Mouse (Mus musculus): ENCODE results near the gene B4galnt2. TPM values are rescaled to one million over a fixed set of nuclear protein-coding genes. Genes with fewer than 3 reads are reported as not detected.
A peak's percentile ranks its signal among the peaks of the same experiment; 100 is the strongest.

The B4galnt2 gene
- total RNA-seq, 4 experiments from 2014 or later, result not detected

GRCm38 (mm10) chr11:95840694-95841497 lies 73.8 kb downstream of the B4galnt2 start:
- DNase-seq (ENCODE audit: low spot score in 2 of 2), result no peak

DNA sequence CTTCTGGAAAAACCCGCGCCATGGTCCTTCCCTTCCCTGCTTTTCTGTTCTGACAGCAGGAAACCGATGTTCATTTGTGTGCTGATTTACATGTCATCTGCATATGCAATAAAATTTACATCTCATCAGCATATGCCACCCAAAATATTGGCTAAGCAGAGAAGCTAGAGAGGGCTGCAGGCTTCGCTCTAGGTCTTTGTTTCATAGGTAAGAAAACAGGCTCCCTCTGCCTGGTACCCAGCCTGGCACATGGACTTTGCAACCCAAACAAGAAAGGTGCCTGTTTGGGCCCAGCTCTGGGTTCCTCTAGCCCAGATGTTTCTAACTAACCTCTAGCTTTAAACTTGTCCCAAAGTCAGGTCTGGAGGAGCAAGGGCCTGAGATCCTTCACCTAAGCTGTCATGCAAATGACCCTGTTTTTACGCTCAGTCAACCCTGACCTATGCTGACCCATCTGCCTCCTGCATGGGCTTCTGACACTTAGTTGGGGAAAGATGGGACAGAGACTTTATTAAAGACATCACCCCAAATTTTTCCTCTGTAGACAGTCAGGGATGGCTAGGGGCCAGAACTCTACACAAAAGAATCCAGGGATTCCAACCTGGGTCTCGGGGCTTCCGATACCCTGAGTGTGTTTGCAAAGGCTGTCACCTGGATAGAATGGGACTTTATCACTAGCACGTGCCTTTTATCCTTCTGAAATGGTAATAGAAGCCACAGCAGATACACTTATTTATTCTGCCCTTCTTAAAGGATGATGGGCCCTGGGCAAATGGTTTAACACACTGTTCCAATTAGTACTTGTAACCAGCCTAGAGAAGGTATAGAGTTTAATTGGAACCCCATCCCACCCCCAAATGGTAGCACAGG lies 75.5 kb downstream of the B4galnt2 start:
- no peak for DNase-seq (ENCODE audit: low spot score in 2 of 2)

- no peak for DNase-seq (ENCODE audit: low spot score in 2 of 2)
Measured at GRCm38 (mm10) chr11:95838598-95838997, 76.1 kb downstream of the B4galnt2 start.

GRCm38 (mm10) chr11:95837059-95837458 lies 77.6 kb downstream of the B4galnt2 start, which contains the start of gene Gngt2:
TSS of gene Gngt2 (plus strand) at chr11:95837216.
- DNase-seq (ENCODE audit: low spot score in 2 of 2), result no peak

GRCm38 (mm10) chr11:95836433-95836832 lies 78.3 kb downstream of the B4galnt2 start:
- no peak for DNase-seq (ENCODE audit: low spot score in 2 of 2)

- DNase-seq (ENCODE audit: low spot score in 2 of 2), result no peak
Measured at GRCm38 (mm10) chr11:95835832-95836231, 78.9 kb downstream of the B4galnt2 start.

DNA sequence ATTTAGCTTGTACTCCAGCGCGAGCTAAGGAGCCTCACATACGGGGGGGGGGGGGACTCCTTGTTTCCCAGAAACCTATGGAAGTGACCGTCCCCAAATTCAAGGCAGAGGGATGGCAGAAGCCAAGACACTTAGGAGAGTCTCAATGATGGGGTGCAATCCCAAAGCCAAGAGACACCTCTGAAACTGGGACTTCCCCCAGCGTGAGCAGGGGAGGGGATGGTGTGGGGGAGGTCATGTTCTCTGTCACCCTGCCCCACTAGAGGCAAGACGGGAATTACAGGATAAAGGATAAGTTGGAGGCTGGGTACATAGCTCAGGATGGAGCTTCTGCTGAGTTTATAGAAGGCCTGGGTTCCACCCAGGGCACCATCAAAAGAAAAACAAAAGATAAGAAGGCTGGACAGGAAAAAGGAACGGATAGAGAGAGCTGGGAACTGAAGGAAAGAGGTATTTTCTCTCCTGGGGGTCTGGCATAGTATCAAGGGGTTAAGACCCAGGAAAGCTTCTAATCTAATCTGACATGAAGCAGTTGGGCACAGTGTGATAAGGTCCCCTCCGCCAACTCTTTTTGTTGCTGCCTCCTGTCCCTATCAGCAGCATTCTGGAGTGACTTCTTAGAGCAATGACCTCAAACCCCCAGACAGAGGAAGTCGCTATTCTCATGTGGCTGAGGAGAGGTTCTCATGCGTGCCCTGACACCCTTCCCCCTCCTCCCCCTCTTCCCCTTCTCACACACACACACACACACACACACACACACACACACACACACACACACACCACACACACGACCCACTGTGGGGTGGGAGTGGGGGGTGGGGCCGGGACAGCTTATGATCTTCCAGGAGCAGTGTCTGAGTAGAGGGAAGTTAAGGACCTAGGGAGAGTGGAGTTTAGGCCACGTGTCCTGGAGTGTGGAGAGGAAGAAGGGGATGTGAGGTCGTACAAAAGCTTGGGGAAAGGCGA lies 79.7 kb downstream of the B4galnt2 start:
- DNase-seq (ENCODE audit: low spot score in 2 of 2), result no peak

GRCm38 (mm10) chr11:95834143-95834667 lies 80.5 kb downstream of the B4galnt2 start:
- DNase-seq (ENCODE audit: low spot score in 2 of 2), result no peak

- no peak for DNase-seq (ENCODE audit: low spot score in 2 of 2)
Measured at GRCm38 (mm10) chr11:95833631-95834142, 81.0 kb downstream of the B4galnt2 start.

GRCm38 (mm10) chr11:95833006-95833570 lies 81.6 kb downstream of the B4galnt2 start:
- DNase-seq (ENCODE audit: low spot score in 2 of 2), result no peak

DNA sequence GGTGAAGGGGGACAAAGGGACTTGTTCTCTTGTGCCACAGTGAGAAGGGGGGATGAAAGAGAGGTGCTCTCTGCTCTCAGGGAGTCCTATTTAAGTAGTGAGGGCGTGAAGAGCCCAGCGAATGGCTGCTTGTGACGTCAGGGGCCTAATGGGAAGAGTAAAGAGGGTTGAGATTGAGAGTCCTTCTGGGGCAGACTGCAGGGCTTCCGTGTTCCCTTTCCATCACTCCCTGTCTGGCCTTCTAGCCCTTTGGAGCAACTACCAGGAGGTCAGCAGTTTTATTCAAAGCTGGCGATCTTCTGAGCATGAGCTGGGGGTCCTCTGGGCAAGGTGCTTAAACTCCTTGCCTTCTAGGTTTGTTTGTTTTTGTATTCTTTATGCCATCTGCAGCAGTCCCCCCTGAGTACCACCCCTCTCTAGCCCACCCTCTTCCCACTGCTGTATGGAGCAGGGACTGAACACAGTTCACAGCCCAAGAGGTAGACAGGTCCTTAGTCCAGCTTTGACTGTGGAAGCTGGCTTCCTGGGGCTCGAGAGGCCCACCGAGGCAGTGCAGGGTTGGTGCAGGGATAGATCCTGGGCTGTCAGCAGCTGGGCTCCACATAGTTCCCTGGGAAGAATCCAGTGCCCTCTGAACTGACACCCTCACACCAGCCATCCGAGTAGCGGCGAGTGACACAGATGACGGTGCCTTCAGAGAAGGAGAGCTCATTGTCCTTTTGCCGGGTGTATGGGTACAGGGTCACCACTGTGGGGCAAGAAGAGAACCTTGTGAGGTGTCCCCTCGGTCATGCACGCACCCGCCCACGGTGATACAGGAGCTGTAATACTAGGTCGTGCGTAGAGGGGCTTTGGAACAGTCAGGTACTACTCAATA lies 82.3 kb downstream of the B4galnt2 start:
- no peak for DNase-seq (ENCODE audit: low spot score in 2 of 2)

DNA sequence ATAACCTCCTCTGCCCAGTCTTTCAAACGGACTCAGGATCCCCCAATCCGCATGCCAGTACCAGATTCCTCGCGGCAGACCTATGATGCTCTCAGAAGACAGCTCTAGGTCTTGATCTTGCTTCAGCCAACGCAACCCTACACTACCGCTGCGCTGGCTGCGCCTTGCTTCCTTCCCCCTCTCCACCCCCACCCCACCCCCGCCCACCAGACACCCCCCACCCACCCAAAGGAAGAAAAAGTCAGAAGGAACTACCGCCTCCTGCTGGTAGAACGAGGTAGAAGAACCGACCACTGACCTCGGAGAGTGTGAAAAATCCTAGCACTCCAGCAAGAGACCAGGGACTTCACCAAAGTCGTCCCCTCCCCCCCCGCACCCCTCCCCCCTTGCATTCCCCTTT lies 83.0 kb downstream of the B4galnt2 start:
- DNase-seq (ENCODE audit: low spot score in 2 of 2), result no peak

DNA sequence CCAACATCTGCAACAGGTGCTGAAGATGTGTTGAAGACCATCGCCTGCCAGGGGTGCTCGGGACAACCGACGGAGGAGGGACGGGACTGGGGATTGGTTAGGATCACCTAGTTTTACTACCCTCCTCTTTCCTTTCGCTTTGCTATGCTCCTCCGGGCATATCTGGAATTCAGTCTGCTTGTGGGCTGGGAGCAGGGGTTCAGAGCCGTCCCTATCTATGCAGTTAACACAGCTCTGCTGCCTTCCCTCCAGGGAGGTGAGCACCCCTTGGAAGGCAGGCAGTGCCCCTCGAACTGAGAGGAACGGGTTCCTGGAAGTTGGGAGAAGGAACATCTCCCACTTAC lies 83.4 kb downstream of the B4galnt2 start:
- DNase-seq (ENCODE audit: low spot score in 2 of 2), result no peak

GRCm38 (mm10) chr11:95830411-95831275 lies 84.0 kb downstream of the B4galnt2 start:
- no peak for DNase-seq (ENCODE audit: low spot score in 2 of 2)

DNA sequence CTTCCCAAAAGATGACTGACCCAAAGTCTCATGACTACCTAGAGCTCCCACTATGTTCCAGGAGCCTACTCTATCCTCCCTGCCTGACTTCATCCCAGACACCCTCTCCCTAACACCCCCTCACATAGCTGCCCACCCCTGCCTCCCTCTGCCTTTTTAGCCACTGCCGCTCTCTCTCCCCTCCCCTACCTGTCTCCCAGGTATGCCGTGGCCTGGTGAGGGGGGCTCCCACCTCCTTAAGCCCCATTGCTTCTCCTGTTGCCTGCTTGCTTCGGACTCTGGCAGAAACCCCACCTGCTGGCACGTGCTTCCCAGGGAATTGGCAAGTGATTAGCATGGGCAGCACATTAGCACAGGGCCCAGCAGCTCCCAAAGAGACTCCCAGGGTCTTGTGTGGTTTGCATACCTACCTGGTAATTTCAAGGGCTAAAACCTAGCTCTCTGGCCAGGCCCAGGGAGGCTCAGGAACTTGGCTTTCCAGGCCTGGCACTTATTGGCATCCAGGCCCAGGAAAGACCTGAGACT lies 85.1 kb downstream of the B4galnt2 start:
- DNase-seq (ENCODE audit: low spot score in 2 of 2), result no peak

GRCm38 (mm10) chr11:95828181-95828964 lies 86.3 kb downstream of the B4galnt2 start:
- no peak for DNase-seq (ENCODE audit: low spot score in 2 of 2)

DNA sequence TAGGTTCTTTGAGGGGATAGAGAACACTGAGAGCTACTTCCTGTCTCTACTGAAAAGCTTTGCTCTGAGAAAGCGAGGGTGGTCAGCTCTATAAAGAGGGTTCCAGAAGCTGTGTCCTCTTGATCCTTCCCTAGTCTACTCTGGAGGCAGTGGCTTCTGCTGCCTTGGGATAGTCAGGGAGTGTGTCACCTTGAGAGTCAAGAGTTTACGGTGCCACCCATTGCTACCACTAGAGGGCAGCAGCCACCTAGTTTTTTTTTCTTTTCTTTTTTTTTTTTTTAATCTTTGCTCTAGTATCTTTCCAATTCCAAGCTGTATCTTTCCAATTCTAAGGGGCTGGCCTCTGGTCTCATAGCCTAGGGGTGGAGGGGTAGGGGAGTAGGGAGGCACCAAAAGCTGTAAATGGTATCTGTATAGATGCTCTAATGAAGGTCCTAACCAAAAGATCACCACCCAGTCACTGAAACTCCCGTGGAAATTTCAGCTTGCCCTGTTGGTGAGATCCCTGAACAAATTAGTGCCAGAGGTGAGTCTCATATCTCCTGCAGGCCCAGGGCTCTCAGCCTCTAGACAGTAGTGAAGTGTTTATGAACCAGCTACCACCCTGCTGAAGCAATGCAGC lies 87.1 kb downstream of the B4galnt2 start:
- DNase-seq (ENCODE audit: low spot score in 2 of 2), result peak in 1 of 2 experiments; percentile 65

Data from layer of hippocampus, adult 8-10 months (tissue).